Comparison of ENCODE assay signal across 18 mouse cellular contexts in the genomic region with DNA sequence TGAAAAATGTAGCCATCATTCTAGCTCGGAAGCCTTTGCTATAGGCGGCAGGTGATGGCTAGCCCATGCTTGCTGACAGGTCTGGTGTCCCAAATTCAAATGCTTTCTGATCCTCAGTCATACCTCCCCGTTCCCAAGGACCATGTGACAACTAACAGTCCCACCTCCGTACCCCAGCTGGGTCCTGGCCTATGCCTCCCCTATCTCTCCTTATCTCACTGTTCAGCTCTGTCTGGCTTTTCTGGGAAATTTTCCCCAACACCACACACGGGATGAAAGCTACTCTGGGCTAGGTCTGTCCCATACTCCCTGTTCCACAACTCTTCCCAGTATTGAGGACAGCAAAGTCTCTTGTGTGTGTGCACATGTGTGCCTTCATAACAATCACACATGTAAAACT. TPM values are rescaled to one million over a fixed set of nuclear protein-coding genes. Genes with fewer than 3 reads are reported as not detected.
DNase-seq lines count a peak whose midpoint lies in the region; ATAC-seq lines count a peak whose summit lies in the region.
"Had no signal": no experiment of that assay in that cellular context is flagged by ENCODE, and none has a peak within 500 bp of the region (broad histone marks: within the 10 kb centered on the region; RNA-seq: fewer than 3 reads in every experiment).

No protein-coding gene starts in this region.

- ATAC-seq in heart, embryonic 14.5 days (ENCODE audit: insufficient number of reproducible peaks, insufficient read depth, low FRiP score, low read depth), result peak; percentile 49
- ATAC-seq in lung, embryonic 16.5 days (ENCODE audit: low read depth), result 0 out of 2 replicates have a peak, but pooled peaks have one; percentile 8
- ATAC-seq in liver, embryonic 13.5 days (ENCODE audit: low read depth), result 0 out of 2 replicates have a peak, but pooled peaks have one; percentile 33
- no peak for ATAC-seq in stomach, embryonic 16.5 days (ENCODE audit: insufficient read depth, low FRiP score)
- ATAC-seq: forebrain, embryonic 13.5 days; hindbrain, embryonic 16.5 days; intestine, postnatal 0 days had no signal

- H3K4me1 ChIP-seq in heart, embryonic 14.5 days (ENCODE audit: control insufficient read depth in 2 of 2, insufficient read depth in 2 of 2, low read length in 2 of 2), result peaks cover 15 to 16% of the 10 kb centered on the region in 2 experiments
- H3K4me1 ChIP-seq in lung, embryonic 16.5 days (replicated peaks; ENCODE audit: control insufficient read depth, insufficient read depth, low read length), result 0 out of 2 replicates have a peak, but pooled peaks cover 3% of the 10 kb centered on the region
- H3K4me1 ChIP-seq in liver, embryonic 13.5 days (replicated peaks), result peaks cover 36% of the 10 kb centered on the region
- H3K4me1 ChIP-seq in stomach, embryonic 16.5 days (ENCODE audit: control insufficient read depth, insufficient read depth, low read length), result peaks cover 10% of the 10 kb centered on the region; the same call in 1 of the 2 replicates
- H3K4me1 ChIP-seq: neural tube, embryonic 12.5 days had no signal

- peak overlapping the region; percentile 43 for H3K4me2 ChIP-seq in heart, embryonic 14.5 days (ENCODE audit: low read length)
- no peak overlapping the region for H3K4me2 ChIP-seq in lung, embryonic 16.5 days (ENCODE audit: low read depth, low read length)
- no peak overlapping the region for H3K4me2 ChIP-seq in liver, embryonic 13.5 days
- H3K4me2 ChIP-seq in stomach, embryonic 16.5 days (ENCODE audit: low read depth, low read length), result no peak overlapping the region
- H3K4me2 ChIP-seq: limb, embryonic 15.5 days; midbrain, embryonic 11.5 days; neural tube, embryonic 12.5 days had no signal

- H3K27ac ChIP-seq in heart, embryonic 14.5 days (replicated peaks in 1 of 2; ENCODE audit: control insufficient read depth in 1 of 2, insufficient read depth in 1 of 2, low read depth in 2 of 2, low read length in 2 of 2), result peak overlapping the region in 1 of 2 experiments; percentile 53; a peak in 2 of 4 replicates
- no peak overlapping the region for H3K27ac ChIP-seq in lung, embryonic 16.5 days (ENCODE audit: low read length)
- peak overlapping the region; percentile 79 for H3K27ac ChIP-seq in liver, embryonic 13.5 days
- H3K27ac ChIP-seq in stomach, embryonic 16.5 days (ENCODE audit: low read length), result peak overlapping the region; percentile 54; the same call in 1 of the 2 replicates
- H3K27ac ChIP-seq: forebrain, embryonic 13.5 days; limb, embryonic 15.5 days; macrophage; neural tube, embryonic 12.5 days had no signal

- no peaks in the 10 kb centered on the region for H3K27me3 ChIP-seq in heart, embryonic 14.5 days (ENCODE audit: control insufficient read depth, insufficient read depth, low read length)
- H3K27me3 ChIP-seq in lung, embryonic 16.5 days (ENCODE audit: control insufficient read depth, insufficient read depth, low read depth, low read length), result no peaks in the 10 kb centered on the region
- H3K27me3 ChIP-seq in liver, embryonic 13.5 days, result no peaks in the 10 kb centered on the region
- no peaks in the 10 kb centered on the region for H3K27me3 ChIP-seq in stomach, embryonic 16.5 days (ENCODE audit: control insufficient read depth, insufficient read depth, low read length)
- H3K27me3 ChIP-seq: forebrain, embryonic 13.5 days; limb, embryonic 15.5 days; neural tube, embryonic 12.5 days had no signal

- intact Hi-C loops in heart, postnatal 36 days (cut with DNase I), result no loop called here

- peaks cover 9% of the 10 kb centered on the region; the same call in 1 of the 2 replicates for H3K9me3 ChIP-seq in heart, embryonic 14.5 days (ENCODE audit: control insufficient read depth, low read length)
- no peaks in the 10 kb centered on the region; the same call in 1 of the 2 replicates for H3K9me3 ChIP-seq in lung, embryonic 16.5 days (ENCODE audit: control insufficient read depth, low read length)
- H3K9me3 ChIP-seq in liver, embryonic 13.5 days (replicated peaks), result peaks cover 3% of the 10 kb centered on the region; the same call in 1 of the 2 replicates
- peaks cover 12% of the 10 kb centered on the region; the same call in 1 of the 2 replicates for H3K9me3 ChIP-seq in stomach, embryonic 16.5 days (replicated peaks; ENCODE audit: control insufficient read depth, low read length)

- H3K36me3 ChIP-seq in heart, embryonic 14.5 days (ENCODE audit: control insufficient read depth, insufficient read depth, low read length), result peaks cover 38% of the 10 kb centered on the region
- H3K36me3 ChIP-seq in lung, embryonic 16.5 days (ENCODE audit: control insufficient read depth, insufficient read depth, low read length), result peaks cover 12% of the 10 kb centered on the region
- peaks cover 33% of the 10 kb centered on the region for H3K36me3 ChIP-seq in liver, embryonic 13.5 days
- no peaks in the 10 kb centered on the region for H3K36me3 ChIP-seq in stomach, embryonic 16.5 days (ENCODE audit: control insufficient read depth, insufficient read depth, low read length)

- 24% methylated on average over 5 of the region's 5 CpGs for WGBS in heart, embryonic 14.5 days
- 60% methylated on average over 5 of the region's 5 CpGs for WGBS in lung, embryonic 16.5 days
- WGBS in liver, embryonic 13.5 days (ENCODE audit: insufficient replicate concordance), result 34% methylated on average over 5 of the region's 5 CpGs
- WGBS in stomach, embryonic 16.5 days, result 60% methylated on average over 5 of the region's 5 CpGs

- H3K4me3 ChIP-seq in heart, embryonic 14.5 days (ENCODE audit: control insufficient read depth in 1 of 2, insufficient read depth in 1 of 2, low read depth in 1 of 2, low read length in 2 of 2), result no peak overlapping the region
- H3K4me3 ChIP-seq in lung, embryonic 16.5 days (ENCODE audit: low read length), result no peak overlapping the region
- H3K4me3 ChIP-seq in liver, embryonic 13.5 days (replicated peaks), result no peak overlapping the region
- H3K4me3 ChIP-seq in stomach, embryonic 16.5 days (replicated peaks; ENCODE audit: low read length), result no peak overlapping the region
- H3K4me3 ChIP-seq: forebrain, embryonic 13.5 days; limb, embryonic 15.5 days; neural tube, embryonic 12.5 days had no signal

- DNase-seq in heart, postnatal 36 days, result no peak
- DNase-seq in lung, postnatal 10 days, result no peak
- no peak for DNase-seq in liver, embryonic 13.5 days
- DNase-seq in kidney, adult 11 months, result no peak
- DNase-seq: cerebellum, adult 2 months; layer of hippocampus, postnatal 36 days; right cerebral cortex, postnatal 4 days; thymus, postnatal 14 days had no signal

- H3K9ac ChIP-seq in heart, embryonic 14.5 days (ENCODE audit: low read length), result no peak overlapping the region
- H3K9ac ChIP-seq in lung, embryonic 16.5 days (ENCODE audit: low read length), result no peak overlapping the region
- no peak overlapping the region for H3K9ac ChIP-seq in liver, embryonic 13.5 days
- H3K9ac ChIP-seq in stomach, embryonic 16.5 days (ENCODE audit: low read length), result no peak overlapping the region
- H3K9ac ChIP-seq: forebrain, embryonic 13.5 days; limb, embryonic 15.5 days; neural tube, embryonic 12.5 days had no signal

RNA-seq across cellular contexts. Expression of gene Slc19a1, which starts 58.0 kb away (rescaled TPM):
- polyA plus RNA-seq in heart, embryonic 14.5 days (2014; fragmentation: Nextera tagmentation; extraction: Ambion mirVana), result 12.0 and 12.2 TPM in 2 replicates
- total RNA-seq in heart, postnatal 36 days (2021), result 1 to 10 TPM; 4.1 to 8.8 TPM
- polyA plus RNA-seq in lung, embryonic 16.5 days (2015; fragmentation: Nextera tagmentation; extraction: Ambion mirVana), result 21.1 and 21.5 TPM in 2 replicates
- 29.4 and 32.5 TPM in 2 replicates for polyA plus RNA-seq in liver, embryonic 13.5 days (2015; fragmentation: Nextera tagmentation; extraction: Ambion mirVana)
- 32.3 and 34.6 TPM in 2 replicates for polyA plus RNA-seq in stomach, embryonic 16.5 days (2015; fragmentation: Nextera tagmentation; extraction: Ambion mirVana)
